Mouse (Mus musculus) CH12.LX (cell line): Measurements from ENCODE around the gene Krt73. TPM values are rescaled to one million over a fixed set of nuclear protein-coding genes. Genes with fewer than 3 reads are reported as not detected.
A peak's percentile ranks its signal among the peaks of the same experiment; 100 is the strongest.

Experiments
- DNase-seq: peaks from one replicate; pipeline ENCODE4 v3.0.0-alpha.2; 2013; ENCODE audit errors: extremely low read depth
- H3K27ac ChIP-seq: 2 replicates; pipeline ENCODE4 v1.5.1; 2012; ENCODE audit warnings: low read depth, mild to moderate bottlenecking, control low read depth, moderate library complexity; ENCODE audit not compliant: insufficient read depth
- H3K27me3 ChIP-seq: replicated peaks from 2 replicates; pipeline ENCODE3; 2012; ENCODE audit warnings: inconsistent platforms
- H3K36me3 ChIP-seq, 2 experiments: replicated peaks in 1 of 2; 2 replicates each; pipeline versions ENCODE3 to v1.6.1; 2012; ENCODE audit warnings: inconsistent platforms in 1 of 2, low read length in 1 of 2, mild to moderate bottlenecking in 1 of 2, mixed read lengths in 1 of 2, moderate library complexity in 1 of 2; ENCODE audit not compliant: control insufficient read depth in 1 of 2, insufficient read depth in 1 of 2
- H3K4me1 ChIP-seq, 2 experiments: 2 replicates each; pipeline ENCODE4 v1.6.1; 2012; ENCODE audit warnings: inconsistent platforms in 1 of 2, moderate library complexity in 1 of 2; ENCODE audit not compliant: insufficient read depth in 2 of 2, control insufficient read depth in 1 of 2
- H3K4me2 ChIP-seq: 2 replicates; pipeline ENCODE4 v1.6.1; 2012; ENCODE audit warnings: low read depth, mild to moderate bottlenecking, control low read depth; ENCODE audit not compliant: poor library complexity, insufficient read depth, severe bottlenecking
- H3K4me3 ChIP-seq, 3 experiments: fragments of 150-350 bp in 1 of 3; sonication (generic) in 1 of 3; replicated peaks in 1 of 3; 2 replicates each; pipeline versions ENCODE3 to v1.5.1; 2011 to 2012; ENCODE audit warnings: low read depth in 2 of 3, low read length in 2 of 3, mild to moderate bottlenecking in 2 of 3, moderate library complexity in 2 of 3, control low read depth in 1 of 3, improper control_type of control experiment in 1 of 3, inconsistent platforms in 1 of 3, mixed read lengths in 1 of 3; ENCODE audit not compliant: poor library complexity in 1 of 3
- H3K79me2 ChIP-seq: replicated peaks from 2 replicates; pipeline ENCODE4 v1.6.1; 2012; ENCODE audit warnings: mild to moderate bottlenecking, moderate library complexity; ENCODE audit not compliant: control insufficient read depth, poor library complexity, insufficient read depth, severe bottlenecking; ENCODE audit errors: extremely low read depth
- H3K9ac ChIP-seq: 2 replicates; pipeline ENCODE4 v1.6.1; 2012; ENCODE audit warnings: low read depth, mild to moderate bottlenecking, control low read depth, moderate library complexity; ENCODE audit not compliant: insufficient read depth
- H3K9me3 ChIP-seq: replicated peaks from 2 replicates; pipeline ENCODE3; 2012; ENCODE audit warnings: low read length, inconsistent platforms, mixed read lengths
- BHLHE40 ChIP-seq: IDR thresholded peaks from 2 replicates; pipeline ENCODE4 v1.6.1; 2011; ENCODE audit warnings: mild to moderate bottlenecking, low read depth, low read length, improper control_type of control experiment
- CHD2 ChIP-seq: IDR thresholded peaks from 2 replicates; pipeline ENCODE4 v1.6.1; 2011; ENCODE audit warnings: low read length, improper control_type of control experiment
- CTCF ChIP-seq, 2 experiments: IDR thresholded peaks in 1 of 2; conservative IDR thresholded peaks in 1 of 2; 2 replicates each; pipeline ENCODE4 v1.5.1; 2011 to 2012; ENCODE audit warnings: low read depth in 2 of 2, low read length in 2 of 2, improper control_type of control experiment in 1 of 2, inconsistent platforms in 1 of 2, mild to moderate bottlenecking in 1 of 2, moderate library complexity in 1 of 2
- EP300 ChIP-seq: IDR thresholded peaks from 2 replicates; pipeline ENCODE4 v1.6.1; 2011; ENCODE audit warnings: low read length, improper control_type of control experiment
- JUN ChIP-seq: IDR thresholded peaks from 2 replicates; pipeline ENCODE4 v1.6.1; 2011; ENCODE audit warnings: low read depth, mild to moderate bottlenecking, low read length, improper control_type of control experiment, moderate library complexity; ENCODE audit not compliant: insufficient read depth
- MAZ ChIP-seq: IDR thresholded peaks from 2 replicates; pipeline ENCODE4 v1.6.1; 2012; ENCODE audit warnings: low read depth, mild to moderate bottlenecking, inconsistent platforms, low read length, improper control_type of control experiment, moderate library complexity
- MXI1 ChIP-seq: IDR thresholded peaks from 2 replicates; pipeline ENCODE4 v1.6.1; 2011; ENCODE audit warnings: mild to moderate bottlenecking, low read depth, low read length, improper control_type of control experiment
- MYC ChIP-seq: IDR thresholded peaks from 2 replicates; pipeline ENCODE4 v1.6.1; 2011; ENCODE audit warnings: low read depth, mild to moderate bottlenecking, improper control_type of control experiment, low read length
- RAD21 ChIP-seq: IDR thresholded peaks from 2 replicates; pipeline ENCODE4 v1.6.1; 2011; ENCODE audit warnings: low read depth, mild to moderate bottlenecking, low read length, improper control_type of control experiment, moderate library complexity
- RCOR1 ChIP-seq: conservative IDR thresholded peaks from 2 replicates; pipeline ENCODE4 v1.6.1; 2012; ENCODE audit warnings: low read depth, mild to moderate bottlenecking, inconsistent platforms, low read length, improper control_type of control experiment
- SIN3A ChIP-seq: IDR thresholded peaks from 2 replicates; pipeline ENCODE4 v1.6.1; 2012; ENCODE audit warnings: low read length, improper control_type of control experiment, inconsistent platforms
- SMC3 ChIP-seq: IDR thresholded peaks from 2 replicates; pipeline ENCODE4 v1.6.1; 2011; ENCODE audit warnings: low read depth, low read length, improper control_type of control experiment
- TBP ChIP-seq: conservative IDR thresholded peaks from 2 replicates; pipeline ENCODE4 v1.6.1; 2011; ENCODE audit warnings: low read depth, low read length, improper control_type of control experiment
- UBTF ChIP-seq: IDR thresholded peaks from 2 replicates; pipeline ENCODE4 v1.6.1; 2012; ENCODE audit warnings: low read depth, mild to moderate bottlenecking, inconsistent platforms, low read length, improper control_type of control experiment, moderate library complexity
- ZC3H11A ChIP-seq: IDR thresholded peaks from 2 replicates; pipeline ENCODE4 v1.6.1; 2012; ENCODE audit warnings: low read depth, mild to moderate bottlenecking, inconsistent platforms, low read length, improper control_type of control experiment
- ZKSCAN1 ChIP-seq: IDR thresholded peaks from 2 replicates; pipeline ENCODE4 v1.6.1; 2012; ENCODE audit warnings: low read depth, inconsistent platforms, low read length, improper control_type of control experiment, borderline replicate concordance
- ZNF384 ChIP-seq: IDR thresholded peaks from 2 replicates; pipeline ENCODE4 v1.6.1; 2012; ENCODE audit warnings: low read depth, low read length, improper control_type of control experiment, inconsistent platforms
- dilution Hi-C: fragments of 300-500 bp; cut with MboI; formaldehyde crosslinking; loops from 2 replicates; pipeline ENCODE4 v1.14.3; 2020; ENCODE audit warnings: low sequenced_read_pairs; ENCODE audit not compliant: extremely low pct_unique_long_range_greater_than_20kb, extremely low pct_ligation_motif_present
- in situ Hi-C: fragments of 300-500 bp; cut with MboI; formaldehyde crosslinking; loops from 3 replicates; pipeline ENCODE4 v1.14.3; 2019; ENCODE audit warnings: low sequenced_read_pairs, low pct_ligation_motif_present, low pct_unique_long_range_greater_than_20kb, mixed read lengths
- polyA plus RNA-seq: library from polyadenylated mRNA; unstranded; fragments of >175 nt; gene quantifications from 2 replicates; pipeline ENCODE4 v1.2.1, GENCODE M21; 2012; ENCODE audit warnings: low read depth; ENCODE audit not compliant: insufficient read length
- total RNA-seq, 2 experiments: library from RNA; depleted of rRNA; stranded (reverse); fragments of 300-350 nt in 1 of 2; fragments of >200 nt in 1 of 2; gene quantifications; 2 replicates each; pipeline ENCODE4 v1.2.3; 2012 to 2014

The Krt73 gene
- total and polyA plus RNA-seq, 3 experiments: not detected

- Histone ChIP-seq H3K27ac (no peak within 1 kb of the TSS), H3K36me3 (no peaks in the 10 kb centered on the region), H3K27me3 (peaks cover 95% of the 10 kb centered on the region), H3K9ac (no peak within 1 kb of the TSS), H3K79me2 (no peaks in the 10 kb centered on the region), H3K4me1 (no peaks in the 10 kb centered on the region), H3K4me2 (no peak within 1 kb of the TSS), H3K9me3 (no peaks in the 10 kb centered on the region), H3K4me3 (no peak within 1 kb of the TSS)
- dilution Hi-C loops: no loop called here
- no peak for DNase-seq
- in situ Hi-C loops: no loop called here
- TF ChIP-seq JUN (no peak), CHD2 (no peak), MAZ (no peak), RCOR1 (no peak), UBTF (no peak), TBP (no peak), ZNF384 (no peak), SIN3A (no peak), ZKSCAN1 (no peak)
Observed at GRCm38 (mm10) chr15:101786360-101786759, 15.8 kb downstream of the Krt73 start, which contains the start of gene Krt72. Gene Krt72, minus strand, starts transcription at chr15:101786460.

GRCm38 (mm10) chr15:101773420-101773819, 28.7 kb downstream of the Krt73 start:
- Histone ChIP-seq H3K9ac (no peak overlapping the region), H3K27me3 (peaks cover 96% of the 10 kb centered on the region), H3K79me2 (no peaks in the 10 kb centered on the region), H3K4me2 (no peak overlapping the region), H3K4me1 (no peaks in the 10 kb centered on the region), H3K27ac (no peak overlapping the region), H3K4me3 (no peak overlapping the region), H3K36me3 (no peaks in the 10 kb centered on the region), H3K9me3 (peaks cover 5% of the 10 kb centered on the region)
- no peak for TF ChIP-seq JUN
- TF ChIP-seq BHLHE40: peak; percentile 58; the same call in 1 of the 2 replicates
- dilution Hi-C loops: no loop called here
- DNase-seq: no peak
- in situ Hi-C loops: loop anchor here (5.0 to 10.0 kb wide), 3 partner anchors 209 to 439 kb away; no protein-coding TSS in a partner anchor

- H3K79me2 ChIP-seq: no peaks in the 10 kb centered on the region
- no peaks in the 10 kb centered on the region for H3K9me3 ChIP-seq
- no peak overlapping the region for H3K9ac ChIP-seq
- peak; percentile 80 for DNase-seq
- H3K27me3 ChIP-seq: peaks cover 92% of the 10 kb centered on the region
- H3K36me3 ChIP-seq: no peaks in the 10 kb centered on the region
- no peaks in the 10 kb centered on the region for H3K4me1 ChIP-seq
- dilution Hi-C loops (no loop called here), in situ Hi-C loops (loop anchor here (5.0 to 10.0 kb wide), 3 partner anchors 210 to 438 kb away; no protein-coding TSS in a partner anchor)
- TF ChIP-seq EP300 (no peak), MYC (0 out of 2 replicates have a peak, but pooled peaks have one; percentile 17), MXI1 (no peak), CTCF (conservative IDR thresholded peaks at IDR 0.05 in 1 of 2, IDR thresholded peaks at IDR 0.05 in 1 of 2; ENCODE audit: low read depth in 2 of 2, low read length in 2 of 2) (peak; percentile 93 to 94), RAD21 (peak; percentile 84), ZC3H11A (peak; percentile 42), SMC3 (peak; percentile 90)
- no peak overlapping the region for H3K4me2 ChIP-seq
- no peak overlapping the region for H3K27ac ChIP-seq
- no peak overlapping the region for H3K4me3 ChIP-seq
Observed at GRCm38 (mm10) chr15:101772711-101773081, 29.4 kb downstream of the Krt73 start.
